Mouse (Mus musculus) brain, adult 2 months (tissue): ENCODE measurements at regions not wholly inside any gene's neighbourhood (a gene's known extent, or its start where the extent isn't known, plus 50 kb on each side); places are given as distances from the start of the nearest gene placed in this dataset.
A peak's percentile ranks its signal among the peaks of the same experiment; 100 is the strongest.

Source experiments
- DNase-seq: peaks from one replicate; pipeline ENCODE4 v3.0.0; 2011; ENCODE audit warnings: low read depth, low spot score

DNA sequence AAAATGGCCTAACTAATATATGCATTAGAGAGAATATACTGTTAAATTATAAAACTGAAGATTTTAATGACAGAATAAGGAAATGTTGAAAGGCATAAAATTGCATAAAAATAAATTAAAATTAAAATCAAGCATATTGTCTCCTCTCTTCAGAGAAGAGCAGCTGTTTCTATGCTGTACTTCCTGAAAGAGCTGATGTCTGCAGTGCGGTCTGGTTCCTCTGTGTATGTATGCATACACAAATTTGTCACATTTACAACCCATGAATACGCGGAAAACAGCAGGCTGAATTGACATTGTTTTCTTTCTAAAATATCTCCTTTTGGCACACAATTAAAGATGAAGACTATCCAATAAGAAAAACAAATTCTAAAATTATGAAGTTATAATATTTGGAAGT lies 278.5 kb downstream of the Olfr1505 start:
- DNase-seq, result peak; percentile 8

DNA sequence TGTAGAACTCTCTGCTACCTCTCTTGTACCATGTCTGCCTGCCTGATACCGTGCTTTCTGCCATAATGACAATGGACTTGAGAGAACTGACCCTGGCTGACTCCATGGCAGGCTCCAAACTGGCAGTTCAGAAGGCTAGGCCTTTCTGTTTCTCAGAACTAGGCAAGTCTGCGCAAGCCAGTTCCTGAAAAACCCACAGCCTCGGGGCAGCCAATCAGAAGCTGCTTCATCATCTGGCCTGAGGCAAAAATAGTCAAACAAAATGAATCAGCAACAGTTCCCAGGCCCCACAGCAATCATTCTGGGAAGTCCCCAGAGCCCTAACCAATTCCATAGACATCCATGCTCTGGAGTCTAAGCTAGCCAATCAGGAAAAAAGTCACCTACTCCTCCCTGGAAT lies 284.5 kb downstream of the Olfr1505 start:
- DNase-seq, result no peak

DNA sequence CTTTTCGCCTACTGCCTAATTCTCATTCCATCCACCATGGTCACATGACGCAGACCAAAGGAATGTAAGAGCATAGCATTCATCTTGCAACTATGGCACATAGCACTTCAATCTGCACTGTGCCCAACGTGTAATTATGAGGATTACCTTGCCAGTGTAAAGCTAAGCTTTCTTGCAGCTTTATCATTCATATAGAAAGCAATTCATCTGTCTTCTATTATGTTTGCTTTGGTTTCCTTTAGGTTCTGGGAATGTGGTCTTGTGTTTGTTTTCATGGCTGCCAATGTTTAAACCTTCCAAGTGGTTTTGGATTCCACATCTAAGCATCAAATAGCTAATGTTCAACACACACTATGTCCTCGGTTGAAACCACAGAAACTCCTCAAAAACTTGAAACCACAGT lies 307.2 kb downstream of the Olfr1505 start:
- DNase-seq, result no peak

DNA sequence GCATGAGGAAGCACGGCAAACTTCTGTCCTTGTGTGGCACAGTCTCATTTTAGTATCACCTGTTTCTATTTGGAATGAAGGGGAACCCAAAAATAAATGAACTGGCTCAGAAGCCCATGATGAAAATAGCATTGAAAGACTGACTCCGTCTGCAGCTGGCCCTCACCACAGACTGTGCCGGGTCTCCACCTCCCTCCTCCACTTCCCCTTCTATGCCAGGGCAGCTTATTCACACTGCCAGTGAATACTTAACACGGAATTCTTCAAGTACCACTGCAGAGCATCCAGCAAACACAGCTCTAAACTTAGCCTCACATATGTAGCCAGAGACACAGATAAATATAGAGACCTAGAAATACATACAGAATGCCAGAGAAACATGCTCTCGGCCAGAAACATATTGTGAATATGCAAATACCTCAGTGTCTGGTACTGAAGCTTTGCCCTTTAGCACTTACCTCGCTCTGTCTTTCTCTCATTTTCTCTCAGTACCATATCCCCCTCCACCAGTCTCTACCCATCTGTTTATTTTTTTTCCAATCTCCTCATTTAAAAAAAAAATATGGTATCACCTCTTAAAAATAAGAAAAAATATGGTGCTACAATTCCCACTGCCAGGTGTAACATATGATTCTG lies 311.8 kb downstream of the Olfr1505 start:
- peak; percentile 83 for DNase-seq

DNA sequence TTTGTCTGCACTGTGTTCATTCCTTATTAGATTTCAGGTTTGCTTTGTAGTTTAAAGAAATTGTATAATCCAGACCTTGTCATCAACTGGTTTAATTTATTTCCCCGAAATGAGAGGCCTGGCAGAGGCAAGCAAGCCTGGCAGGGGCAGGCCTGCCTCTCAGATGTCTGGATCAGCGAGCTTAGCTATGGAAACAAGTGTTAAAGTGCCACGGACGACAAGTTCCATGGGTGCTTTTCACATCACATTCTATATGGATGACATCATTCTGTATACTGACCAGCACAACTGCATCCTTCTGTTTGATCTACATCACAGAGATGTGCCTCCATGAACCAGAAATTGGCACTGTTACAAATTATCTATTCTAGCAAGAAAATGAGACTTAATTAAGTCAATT lies 312.5 kb downstream of the Olfr1505 start:
- no peak for DNase-seq

DNA sequence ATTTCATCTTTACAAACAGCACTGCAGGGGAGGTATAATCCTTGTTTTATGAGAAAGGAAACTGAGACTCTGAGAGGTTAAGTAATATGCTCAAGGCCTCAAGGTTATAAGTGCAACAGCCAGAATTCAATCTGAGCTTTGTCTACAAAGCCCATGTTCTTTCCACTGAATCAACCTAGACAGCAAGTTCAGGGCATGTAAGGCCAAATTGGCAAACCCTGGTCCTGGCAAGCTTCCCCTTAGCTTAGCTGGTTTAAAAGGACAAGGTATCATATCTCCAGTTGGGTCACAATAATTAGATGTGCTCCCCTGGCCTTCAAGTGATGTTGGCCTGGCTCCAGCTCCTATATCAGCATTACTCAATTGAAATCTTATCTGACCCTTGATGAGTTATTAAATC lies 313.2 kb downstream of the Olfr1505 start:
- DNase-seq, result no peak

DNA sequence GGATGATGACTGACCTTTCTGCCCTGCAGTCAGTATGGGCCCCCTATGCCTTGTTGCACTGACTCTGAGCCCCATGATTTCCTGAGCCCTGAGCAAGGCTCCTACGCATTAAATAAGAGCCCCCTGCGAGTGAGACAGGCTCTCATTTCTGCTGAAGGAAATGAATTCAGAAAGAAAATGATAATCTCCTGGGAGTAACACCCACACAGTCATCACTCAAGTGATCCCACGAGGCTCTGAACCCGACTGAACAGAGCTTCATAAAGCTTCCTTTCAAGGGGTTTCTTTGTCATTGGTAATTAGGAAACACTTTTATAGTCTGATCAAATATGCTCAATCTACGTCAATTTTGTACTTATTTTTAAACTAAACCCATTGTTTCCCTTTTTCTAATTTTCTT lies 330.2 kb downstream of the Olfr1505 start:
- DNase-seq, result peak; percentile 40

DNA sequence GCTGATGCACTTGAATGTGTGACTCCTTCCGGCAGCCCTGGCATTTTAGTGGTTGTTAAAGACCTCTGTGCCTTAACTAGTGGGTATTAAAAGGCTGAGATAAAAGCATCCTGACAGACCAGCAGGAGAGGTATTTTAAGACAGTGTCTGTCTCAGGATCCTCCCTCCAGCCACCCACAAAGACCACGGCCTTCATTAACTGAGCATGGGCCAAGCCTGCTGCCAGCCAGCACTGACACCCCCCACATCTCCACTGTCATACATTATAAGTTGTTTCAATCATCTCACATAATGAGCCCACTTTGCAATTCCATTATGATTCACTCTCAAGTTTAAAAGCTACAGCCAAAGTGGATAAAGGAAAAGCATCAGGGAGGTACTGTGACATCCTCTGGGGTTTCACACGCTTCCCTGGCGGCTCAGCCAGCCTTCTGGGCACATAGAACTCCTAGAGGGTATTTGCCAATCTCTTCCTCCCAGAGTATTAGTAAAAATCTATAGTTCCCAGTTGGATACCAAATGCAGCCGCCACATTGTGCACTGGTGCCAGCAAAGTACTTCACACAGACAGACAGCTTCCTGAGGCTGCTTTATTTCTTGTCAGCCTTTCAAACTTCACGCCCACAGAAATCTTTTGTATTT lies 333.8 kb downstream of the Olfr1505 start:
- DNase-seq, result peak; percentile 33

DNA sequence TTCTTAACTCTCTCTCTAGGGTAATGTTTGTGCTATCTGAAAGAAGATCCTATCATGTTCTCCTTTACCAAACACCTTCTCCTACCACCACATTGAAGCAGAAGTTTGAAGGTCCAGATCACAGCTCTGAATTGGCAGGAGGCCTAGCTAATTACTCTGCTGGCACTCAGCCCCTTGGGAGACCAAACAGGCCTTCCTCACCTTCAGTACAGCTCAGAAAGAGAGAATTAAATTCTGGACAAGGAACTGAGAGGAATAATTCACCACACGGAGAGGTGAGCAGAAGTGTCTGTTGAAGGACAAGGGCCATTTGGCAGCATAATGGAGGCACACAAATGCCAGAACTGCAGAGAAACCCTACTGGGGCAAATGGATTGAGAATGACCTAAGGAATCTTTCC lies 334.6 kb downstream of the Olfr1505 start:
- DNase-seq, result peak; percentile 74

DNA sequence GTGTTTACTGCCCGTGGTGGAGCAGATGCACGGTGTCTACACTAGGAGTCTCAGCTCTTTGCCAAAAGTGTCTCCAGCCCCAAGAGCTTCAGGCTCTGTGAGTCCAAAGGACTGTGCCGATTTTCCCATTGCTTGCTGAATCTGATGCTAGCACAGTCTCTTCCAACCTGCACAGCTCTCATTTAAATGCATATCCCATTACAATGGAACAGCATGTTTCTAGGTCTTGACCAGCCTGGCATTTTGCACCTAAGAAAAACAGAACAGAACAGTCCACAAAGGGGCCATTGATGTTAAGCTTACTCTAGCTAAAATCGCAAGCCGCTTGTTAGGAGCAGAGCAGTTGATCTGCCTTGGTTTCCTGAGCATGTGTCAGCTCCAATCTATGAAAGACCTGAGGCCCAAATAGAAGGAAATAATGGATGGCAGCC lies 339.2 kb downstream of the Tle4 start:
- peak; percentile 31 for DNase-seq

DNA sequence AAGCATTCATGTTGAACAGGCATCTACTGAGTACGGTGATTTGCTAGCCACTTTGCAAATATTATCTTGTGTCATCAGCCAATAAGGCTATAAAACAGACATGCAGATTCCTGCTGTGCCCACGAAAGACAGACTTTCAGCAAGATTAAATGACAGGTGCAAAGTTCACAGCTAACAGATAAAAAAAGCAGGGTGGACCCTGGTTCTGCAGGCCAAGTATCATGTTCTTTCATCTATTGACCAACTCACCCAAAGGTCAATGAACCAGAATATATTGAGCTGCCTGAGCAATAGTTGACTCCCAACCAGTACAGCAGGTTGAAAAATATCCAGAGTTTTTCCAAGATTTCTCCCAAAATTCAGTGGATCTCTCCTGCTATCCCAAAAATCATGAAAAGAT lies 338.6 kb downstream of the Tle4 start:
- no peak for DNase-seq

DNA sequence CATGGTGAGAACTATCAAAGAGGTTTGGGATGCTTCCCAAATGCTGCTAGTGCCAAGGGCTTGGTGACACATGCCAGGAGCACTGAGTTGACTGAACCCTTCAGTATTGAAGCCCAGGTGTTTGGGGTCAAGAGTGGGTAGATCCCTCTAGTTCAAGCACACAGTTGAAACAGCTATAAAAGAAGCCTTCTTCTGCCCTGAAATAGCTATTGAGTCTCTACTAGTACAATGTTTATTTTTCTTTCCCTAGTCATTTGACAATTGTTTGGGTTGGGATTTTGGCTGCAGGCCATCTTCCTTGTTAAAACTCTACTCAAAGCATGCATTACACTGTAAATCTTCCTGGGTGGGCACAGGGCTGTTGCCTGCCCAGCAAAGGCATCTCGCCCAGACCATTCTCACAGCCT lies 308.5 kb downstream of the Tle4 start:
- DNase-seq, result peak; percentile 34

DNA sequence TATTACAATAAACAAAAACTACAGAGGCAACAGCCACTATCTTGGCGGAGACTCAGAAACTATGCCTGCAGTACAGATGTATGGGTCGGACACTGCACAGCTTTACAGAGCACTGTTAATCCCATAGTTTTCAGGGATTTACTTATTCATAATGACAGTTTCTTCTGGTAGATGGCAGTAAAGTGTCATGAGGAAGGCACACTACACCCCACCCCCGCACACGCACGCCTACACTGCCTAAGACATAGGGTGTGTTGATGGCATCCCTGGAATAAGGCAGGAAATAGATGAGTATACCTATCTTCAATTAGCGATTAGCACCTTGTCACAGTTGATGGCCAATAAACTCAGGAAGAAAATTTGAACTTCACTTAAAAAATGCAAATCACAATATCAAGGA lies 306.9 kb downstream of the Tle4 start:
- DNase-seq, result peak; percentile 47

DNA sequence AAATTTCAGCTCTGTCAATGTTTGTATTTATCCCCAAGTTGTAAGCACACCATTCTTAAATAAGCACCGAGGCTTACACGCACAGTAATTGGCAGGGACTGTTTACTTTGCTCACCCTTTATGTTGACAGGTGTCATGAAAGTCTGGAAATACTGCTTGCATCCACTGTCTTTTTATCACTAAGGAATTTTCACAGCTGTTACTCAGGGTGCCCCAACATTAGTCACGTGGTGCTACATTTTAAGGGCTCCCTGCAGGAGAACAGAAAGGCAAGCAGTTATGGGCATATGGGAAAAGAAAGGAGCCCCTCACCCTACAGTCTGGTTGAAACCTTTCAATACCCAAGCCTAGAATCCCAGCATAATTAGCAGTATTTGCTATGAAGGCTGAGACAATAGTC lies 304.7 kb downstream of the Tle4 start:
- DNase-seq, result no peak

DNA sequence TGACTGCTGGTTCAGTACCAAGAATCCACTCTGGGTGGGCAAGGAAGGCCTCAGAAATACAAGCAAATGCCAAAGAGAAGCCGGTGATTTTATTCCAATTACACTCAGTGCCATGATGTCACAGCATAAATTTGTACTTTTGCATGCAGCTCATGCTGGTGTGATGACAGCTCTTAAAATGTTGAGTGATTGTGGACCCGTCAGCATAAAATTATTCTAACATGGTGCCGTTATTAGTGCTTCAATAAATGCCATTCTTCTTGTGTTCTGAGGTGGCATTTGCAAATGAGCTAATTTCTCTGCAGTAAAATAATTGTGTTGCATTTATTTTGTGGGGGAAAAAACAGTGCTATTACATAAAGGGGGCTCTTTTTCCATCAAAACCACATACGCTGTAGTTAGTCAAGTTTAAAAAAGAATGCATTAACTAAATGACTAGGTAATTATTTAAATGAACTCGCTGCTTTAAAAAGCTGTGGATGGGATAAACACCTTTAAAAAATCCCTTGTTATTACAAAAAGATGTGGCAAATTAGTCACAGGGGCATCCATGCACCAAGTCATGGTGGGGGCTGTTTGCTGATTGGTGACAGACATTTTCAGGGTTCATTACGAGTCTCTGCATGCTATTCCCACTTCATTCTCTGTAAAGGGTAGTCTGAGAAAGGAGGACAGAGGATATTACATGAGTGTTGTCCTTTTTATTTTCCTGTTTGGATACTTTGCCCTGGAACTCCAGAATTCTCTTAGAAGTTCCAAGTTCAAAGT lies 296.5 kb downstream of the Tle4 start:
- peak; percentile 22 for DNase-seq

DNA sequence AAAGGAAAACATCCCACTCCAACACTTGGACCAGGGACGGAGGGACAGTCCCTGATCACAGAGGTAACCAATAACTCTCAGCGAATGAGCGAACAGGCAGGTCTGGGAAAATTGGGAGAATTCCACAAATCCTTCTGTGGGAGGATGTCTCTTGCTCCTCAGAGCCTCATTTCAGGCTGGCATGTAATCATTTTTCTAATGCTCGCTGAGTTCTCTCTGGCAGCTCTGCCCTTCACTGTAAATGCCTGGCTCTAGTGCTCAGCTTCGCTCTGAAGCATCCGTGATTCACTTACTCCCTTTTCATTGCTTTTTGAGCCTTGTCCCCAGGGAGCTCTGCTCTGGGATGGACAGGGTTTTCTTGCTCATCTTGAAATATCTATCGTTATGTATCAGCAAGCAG lies 283.6 kb downstream of the Tle4 start:
- peak; percentile 59 for DNase-seq

DNA sequence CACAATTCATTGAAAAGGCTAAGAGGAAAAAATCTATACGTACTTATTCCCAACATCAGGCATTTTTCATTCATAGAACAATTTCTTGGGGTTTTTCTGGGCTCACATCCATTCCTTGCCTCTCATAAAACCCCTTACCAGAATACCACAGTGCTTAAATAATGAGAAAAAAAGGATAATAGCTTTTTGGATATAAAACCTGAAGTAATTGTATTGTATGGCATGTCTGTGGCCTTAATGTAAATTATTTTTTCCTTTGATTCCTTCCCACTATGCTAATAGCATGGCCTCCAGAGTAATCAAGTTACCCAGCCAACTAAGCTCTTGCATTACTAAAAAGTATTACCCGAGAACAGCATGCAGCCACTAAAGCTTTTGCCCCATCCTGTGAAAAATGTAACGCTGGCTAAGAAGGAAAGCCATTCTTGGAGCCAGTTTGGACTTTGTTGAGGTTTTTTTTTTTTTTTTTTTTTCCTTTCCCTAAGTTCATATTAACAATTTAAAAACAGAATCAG lies 278.1 kb downstream of the Tle4 start:
- no peak for DNase-seq

DNA sequence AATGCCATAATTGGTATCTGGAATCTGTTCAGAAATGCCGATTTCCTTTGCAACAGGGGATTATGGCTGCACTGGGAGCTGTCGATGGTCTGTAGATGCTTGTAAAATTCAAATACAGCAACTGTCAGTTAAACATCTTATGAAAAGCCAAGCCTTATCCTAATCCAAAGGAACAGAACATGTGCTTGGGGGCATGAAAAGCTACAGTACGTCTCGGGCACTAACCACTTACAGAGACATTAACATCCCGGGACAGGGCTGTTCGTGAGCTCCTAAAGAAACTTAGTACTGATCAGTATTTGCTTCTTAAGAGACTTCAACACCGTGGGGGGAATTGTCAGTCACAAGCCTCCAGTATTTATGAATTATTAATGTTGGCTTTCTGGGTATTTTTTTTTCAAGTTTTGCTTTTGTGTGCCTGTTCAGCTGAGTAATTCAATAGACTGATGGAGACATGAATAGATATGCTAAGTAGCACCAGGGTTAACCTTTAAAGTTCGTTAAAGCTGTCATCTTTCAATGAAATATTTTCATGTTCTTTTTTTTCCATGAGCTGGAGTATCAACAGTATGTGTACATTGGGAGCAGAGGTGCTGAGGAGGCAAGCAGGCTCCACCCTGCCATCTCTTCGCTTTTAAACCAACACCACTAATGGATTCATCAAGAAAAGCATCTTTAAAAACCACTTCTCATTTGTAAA lies 272.3 kb downstream of the Tle4 start:
- peak; percentile 40 for DNase-seq

DNA sequence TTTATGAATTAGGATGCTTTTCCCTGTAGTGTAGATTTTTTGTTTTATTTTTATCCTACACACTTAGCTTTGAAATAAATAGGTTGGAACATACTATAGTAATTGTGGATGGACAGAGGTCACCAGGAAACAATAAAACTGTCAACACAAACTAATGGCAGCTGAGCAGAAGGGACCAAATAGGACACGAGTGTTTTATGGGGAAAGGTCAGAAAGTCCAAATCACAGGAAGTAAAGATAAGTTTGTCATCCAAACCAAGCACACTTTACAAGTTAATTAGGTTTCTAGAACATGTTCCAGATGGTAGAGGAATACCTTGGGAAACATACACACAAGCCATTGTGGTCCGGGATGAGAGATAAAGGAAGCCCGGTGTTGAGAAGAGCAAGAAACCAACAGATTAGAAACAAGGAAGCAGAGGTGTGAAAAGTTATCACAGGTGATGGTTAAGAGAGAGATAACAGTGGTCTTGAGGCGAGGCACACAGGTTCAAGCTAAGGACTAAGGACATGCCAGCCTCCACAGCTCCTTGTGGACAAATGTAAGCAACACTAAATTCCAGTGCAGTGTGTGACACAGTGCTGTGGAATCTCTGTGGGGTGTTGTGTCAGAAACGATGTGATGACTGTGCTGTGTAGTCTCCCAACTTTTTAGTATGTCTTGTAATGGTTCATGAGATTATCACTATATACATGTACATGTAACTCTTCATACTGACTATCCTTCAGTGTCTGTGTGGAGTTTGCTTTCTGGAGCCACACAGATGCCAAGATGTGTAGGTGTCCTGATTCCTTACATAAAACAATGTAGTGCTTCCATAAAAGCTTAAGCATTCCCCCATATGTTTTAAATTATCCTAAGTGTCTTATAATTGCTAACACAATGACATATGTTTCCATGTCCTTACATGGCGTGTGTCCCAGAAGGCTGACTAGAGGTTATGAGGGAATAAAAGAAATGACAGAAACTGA lies 264.5 kb downstream of the Tle4 start:
- peak; percentile 22 for DNase-seq

DNA sequence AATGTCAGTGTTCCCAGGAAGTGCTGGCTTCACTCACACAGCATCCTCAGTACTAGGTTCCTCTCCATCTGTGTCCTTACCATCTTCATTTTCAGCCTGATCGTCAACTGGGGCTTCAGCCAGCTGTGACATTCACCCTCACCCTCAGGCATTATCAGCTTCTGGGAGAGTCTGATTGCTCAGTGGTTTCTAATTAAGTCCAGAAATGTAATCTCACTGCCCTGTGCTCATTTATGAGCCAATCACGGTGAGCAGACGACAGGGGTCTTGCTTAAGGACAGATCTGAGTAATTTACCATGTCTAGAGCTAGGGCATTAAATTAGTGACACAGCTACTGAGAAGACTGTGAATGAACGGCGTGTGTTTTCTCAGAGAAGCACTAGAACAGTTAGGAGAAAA lies 260.8 kb downstream of the Tle4 start:
- DNase-seq, result peak; percentile 25

DNA sequence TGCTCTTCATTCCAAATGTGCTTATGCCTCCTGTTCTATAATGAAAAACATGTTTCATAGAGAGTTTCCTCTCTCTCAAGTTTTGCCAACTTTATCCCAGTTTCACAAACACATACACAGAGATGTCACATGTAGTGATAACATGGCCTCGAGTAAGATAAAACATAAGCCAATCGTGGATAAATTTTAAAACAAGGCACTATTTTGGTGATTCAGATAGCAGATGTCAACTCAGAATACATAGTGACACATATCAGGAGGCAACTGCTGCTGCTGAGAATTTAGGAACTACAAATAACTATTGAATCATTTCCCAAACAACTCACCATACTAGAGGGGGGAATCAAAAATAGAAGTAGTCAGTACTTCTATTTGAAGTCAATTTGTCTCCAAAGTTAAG lies 257.1 kb downstream of the Tle4 start:
- peak; percentile 58 for DNase-seq
